Mouse (Mus musculus): ENCODE data around the gene Phactr3. TPM values are rescaled to one million over a fixed set of nuclear protein-coding genes. Genes with fewer than 3 reads are reported as not detected.

Phactr3 gene
- total and polyA plus RNA-seq, 3 experiments = not detected

DNA sequence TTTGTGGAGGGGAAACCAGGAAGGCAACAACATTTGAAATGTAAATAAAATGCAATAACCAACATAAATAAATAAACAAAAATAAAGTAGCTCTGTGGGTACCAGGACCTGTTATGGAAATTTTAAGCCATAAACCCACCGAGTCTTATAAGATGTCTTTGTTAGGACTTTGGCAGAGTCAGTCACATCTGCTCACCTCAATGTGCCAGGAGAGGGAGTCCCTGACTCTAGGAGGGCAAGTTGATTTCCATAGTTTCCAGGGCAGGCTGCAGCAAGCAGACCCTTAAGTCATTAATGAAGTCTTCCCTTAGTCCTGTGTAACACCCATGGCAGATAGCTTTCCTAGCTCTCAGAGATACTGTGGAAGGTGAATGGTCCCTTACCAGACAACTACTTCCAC, 25.1 kb downstream of the Phactr3 start:
- H3K9me3 ChIP-seq (replicated peaks; ENCODE audit: insufficient read depth, low read length) = no peaks in the 10 kb centered on the region
- no peaks in the 10 kb centered on the region for H3K36me3 ChIP-seq (ENCODE audit: control insufficient read depth in 1 of 2, insufficient read depth in 2 of 2, low read length in 2 of 2)
- H3K27ac ChIP-seq (ENCODE audit: control insufficient read depth, low read depth, low read length) = no peak overlapping the region
- H3K4me1 ChIP-seq (ENCODE audit: control insufficient read depth in 1 of 2, insufficient read depth in 2 of 2, low read length in 2 of 2) = no peaks in the 10 kb centered on the region
- no peak for TF ChIP-seq MAX (IDR thresholded peaks at IDR 0.05; ENCODE audit: low read length)
- no peak for TF ChIP-seq POLR2A (IDR thresholded peaks at IDR 0.05; ENCODE audit: control insufficient read depth in 1 of 2, insufficient read depth in 1 of 2, low read depth in 1 of 2, low read length in 2 of 2, poor library complexity in 1 of 2)
- TF ChIP-seq HCFC1 (IDR thresholded peaks at IDR 0.05; ENCODE audit: low read depth, low read length) = no peak
- no peak for TF ChIP-seq ELF1 (IDR thresholded peaks at IDR 0.05; ENCODE audit: low read depth, low read length)
- no peak for TF ChIP-seq SIN3A (IDR thresholded peaks at IDR 0.05; ENCODE audit: low read length)
- no peak for TF ChIP-seq BHLHE40 (IDR thresholded peaks at IDR 0.05; ENCODE audit: borderline replicate concordance, low read depth, low read length)
- TF ChIP-seq EP300 (IDR thresholded peaks at IDR 0.05; ENCODE audit: low read depth in 1 of 2, low read length in 2 of 2) = no peak
- no peak for TF ChIP-seq NRF1 (IDR thresholded peaks at IDR 0.05; ENCODE audit: insufficient read depth, low read depth, low read length, poor library complexity, severe bottlenecking)
- no peak for TF ChIP-seq ZNF384 (IDR thresholded peaks at IDR 0.05; ENCODE audit: low read depth, low read length)
- TF ChIP-seq SMC3 (IDR thresholded peaks at IDR 0.05; ENCODE audit: low read depth, low read length) = no peak
- no peak for TF ChIP-seq RAD21 (IDR thresholded peaks at IDR 0.05; ENCODE audit: low read depth, low read length)
- no peak for TF ChIP-seq MEF2A (IDR thresholded peaks at IDR 0.05; ENCODE audit: extremely low read depth, insufficient replicate concordance, low read depth, low read length, poor library complexity, severe bottlenecking)
- TF ChIP-seq USF1 (IDR thresholded peaks at IDR 0.05; ENCODE audit: low read depth, low read length) = no peak
- TF ChIP-seq GABPA (IDR thresholded peaks at IDR 0.05; ENCODE audit: low read depth, low read length) = no peak
- no peak for TF ChIP-seq MYC (IDR thresholded peaks at IDR 0.05; ENCODE audit: low read depth, low read length)
- no peak for TF ChIP-seq USF2 (IDR thresholded peaks at IDR 0.05; ENCODE audit: borderline replicate concordance in 1 of 2, insufficient read depth in 1 of 2, low read depth in 1 of 2, low read length in 2 of 2)
- no peak for TF ChIP-seq RCOR1 (IDR thresholded peaks at IDR 0.05; ENCODE audit: low read depth, low read length)
- no peaks in the 10 kb centered on the region for H3K79me2 ChIP-seq (ENCODE audit: control insufficient read depth, insufficient read depth, low read length, poor library complexity)
- H3K4me3 ChIP-seq (ENCODE audit: control insufficient read depth in 1 of 2, insufficient read depth in 1 of 2, low read depth in 2 of 2, low read length in 2 of 2) = no peak overlapping the region
- no peak overlapping the region for H3K9ac ChIP-seq (ENCODE audit: control insufficient read depth, low read depth, low read length, poor library complexity, severe bottlenecking)
- H3K27me3 ChIP-seq (ENCODE audit: control insufficient read depth in 1 of 2, insufficient read depth in 2 of 2, low read length in 2 of 2) = no peaks in the 10 kb centered on the region
- DNase-seq (ENCODE audit: low read depth, low spot score) = no peak

DNA sequence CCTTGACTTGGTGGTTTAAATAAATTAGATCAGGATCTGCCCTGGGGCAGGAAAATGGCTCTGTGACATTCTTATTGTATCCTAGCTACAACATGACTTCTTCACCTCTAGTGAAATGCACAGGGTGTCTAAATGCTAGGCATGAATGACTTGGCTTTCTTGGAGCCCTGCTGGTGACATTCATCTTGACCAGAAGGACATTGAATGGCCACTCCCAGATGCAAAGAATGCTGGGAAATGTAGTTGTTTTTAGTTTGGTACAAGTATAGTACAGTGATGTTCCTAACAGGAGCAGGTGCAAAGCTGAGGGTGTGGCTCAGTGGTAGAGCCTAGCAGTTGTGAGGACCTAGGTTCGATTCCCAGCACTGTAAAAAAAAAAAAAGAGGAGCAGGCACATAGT, 30.5 kb downstream of the Phactr3 start:
- Histone ChIP-seq H3K36me3 (ENCODE audit: control insufficient read depth in 1 of 2, insufficient read depth in 2 of 2, low read length in 2 of 2) (no peaks in the 10 kb centered on the region), H3K9me3 (replicated peaks; ENCODE audit: insufficient read depth, low read length) (no peaks in the 10 kb centered on the region), H3K4me1 (ENCODE audit: control insufficient read depth in 1 of 2, insufficient read depth in 2 of 2, low read length in 2 of 2) (no peaks in the 10 kb centered on the region), H3K27me3 (ENCODE audit: control insufficient read depth in 1 of 2, insufficient read depth in 2 of 2, low read length in 2 of 2) (no peaks in the 10 kb centered on the region), H3K27ac (ENCODE audit: control insufficient read depth, low read depth, low read length) (no peak overlapping the region), H3K4me3 (ENCODE audit: control insufficient read depth in 1 of 2, insufficient read depth in 1 of 2, low read depth in 2 of 2, low read length in 2 of 2) (no peak overlapping the region), H3K79me2 (ENCODE audit: control insufficient read depth, insufficient read depth, low read length, poor library complexity) (no peaks in the 10 kb centered on the region), H3K9ac (ENCODE audit: control insufficient read depth, low read depth, low read length, poor library complexity, severe bottlenecking) (no peak overlapping the region)
- TF ChIP-seq SIN3A (IDR thresholded peaks at IDR 0.05; ENCODE audit: low read length) = no peak
- TF ChIP-seq UBTF (IDR thresholded peaks at IDR 0.05; ENCODE audit: borderline replicate concordance, insufficient read depth, low read depth, low read length) = no peak
- TF ChIP-seq CHD1 (IDR thresholded peaks at IDR 0.05; ENCODE audit: low read depth, low read length) = no peak
- TF ChIP-seq ZC3H11A (IDR thresholded peaks at IDR 0.05; ENCODE audit: low read depth, low read length) = no peak
- no peak for DNase-seq (ENCODE audit: low read depth, low spot score)

Data from MEL (cell line).